Mouse (Mus musculus) limb, embryonic 12.5 days (tissue): Measurements from ENCODE around the gene Il1r1. TPM values are rescaled to one million over a fixed set of nuclear protein-coding genes. Genes with fewer than 3 reads are reported as not detected.
"Not testable (repeated sequence)": the region's sequence is repeated elsewhere in the genome, so short reads cannot be mapped to it uniquely, and the experiment has no call there.

Source experiments
- ATAC-seq: fragments of 200-750 bp; cut with Nextera tagmentation; 2 replicates; pipeline ENCODE4 v1.8.0; 2017; ENCODE audit warnings: low read depth, moderate TSS enrichment; ENCODE audit not compliant: insufficient number of reproducible peaks, insufficient read depth, low FRiP score, low TSS enrichment
- H3K27ac ChIP-seq: fragments of 300-500 bp; sonication (generic); 2 replicates; pipeline ENCODE4 v1.5.1; 2016; ENCODE audit warnings: mild to moderate bottlenecking, moderate library complexity
- H3K27me3 ChIP-seq: fragments of 300-500 bp; sonication (generic); 2 replicates; pipeline ENCODE4 v1.6.1; 2016; ENCODE audit warnings: mild to moderate bottlenecking, moderate library complexity
- H3K36me3 ChIP-seq: fragments of 300-500 bp; sonication (generic); 2 replicates; pipeline ENCODE4 v1.6.1; 2016; ENCODE audit warnings: mild to moderate bottlenecking, moderate library complexity
- H3K4me1 ChIP-seq: fragments of 300-500 bp; sonication (generic); replicated peaks from 2 replicates; pipeline ENCODE4 v1.6.1; 2016
- H3K4me2 ChIP-seq: fragments of 300-500 bp; sonication (generic); 2 replicates; pipeline ENCODE4 v1.6.1; 2016; ENCODE audit warnings: mild to moderate bottlenecking, moderate library complexity
- H3K4me3 ChIP-seq: fragments of 300-500 bp; sonication (generic); replicated peaks from 2 replicates; pipeline ENCODE4 v1.5.1; 2016; ENCODE audit warnings: mild to moderate bottlenecking
- H3K9ac ChIP-seq: fragments of 300-500 bp; sonication (generic); replicated peaks from 2 replicates; pipeline ENCODE4 v1.6.1; 2016; ENCODE audit warnings: mild to moderate bottlenecking, moderate library complexity
- H3K9me3 ChIP-seq: fragments of 300-500 bp; sonication (generic); 2 replicates; pipeline ENCODE4 v1.6.1; 2016; ENCODE audit warnings: mild to moderate bottlenecking, moderate library complexity
- WGBS: fragments of 180-500 bp; shearing (Covaris S2); methylation state at CpG from one replicate; pipeline ENCODE4 v1.1.7; 2016; 5-methylcytosine and 5-hydroxymethylcytosine counted together
- polyA plus RNA-seq: library from polyadenylated mRNA; unstranded; fragments of >200 nt; fragmentation: Nextera tagmentation; extraction: Ambion mirVana; gene quantifications from 2 replicates; pipeline ENCODE4 v1.2.1, GENCODE M21; 2016

Il1r1 gene
- polyA plus RNA-seq, 1 experiment from 2014 or later, result 4.1 TPM

GRCm38 (mm10) chr1:40292231-40292630 is 67.4 kb downstream of the Il1r1 start:
- Histone ChIP-seq H3K36me3 (no peaks in the 10 kb centered on the region), H3K4me3 (no peak overlapping the region), H3K9me3 (no peaks in the 10 kb centered on the region), H3K4me1 (no peaks in the 10 kb centered on the region), H3K9ac (no peak overlapping the region), H3K4me2 (no peak overlapping the region), H3K27me3 (no peaks in the 10 kb centered on the region), H3K27ac (no peak overlapping the region)
- 86% methylated on average over 2 of the region's 2 CpGs for WGBS
- no peak for ATAC-seq

GRCm38 (mm10) chr1:40293891-40294290 is 69.0 kb downstream of the Il1r1 start:
- H3K36me3 ChIP-seq, result no peaks in the 10 kb centered on the region
- 93% methylated on average over 7 of the region's 7 CpGs for WGBS
- no peak overlapping the region for H3K27ac ChIP-seq

GRCm38 (mm10) chr1:40294824-40295223 is 69.9 kb downstream of the Il1r1 start:
- H3K4me1 ChIP-seq, result no peaks in the 10 kb centered on the region
- no peaks in the 10 kb centered on the region for H3K27me3 ChIP-seq
- no peak overlapping the region for H3K4me2 ChIP-seq
- H3K4me3 ChIP-seq, result no peak overlapping the region
- no peaks in the 10 kb centered on the region for H3K9me3 ChIP-seq
- H3K36me3 ChIP-seq, result no peaks in the 10 kb centered on the region
- H3K9ac ChIP-seq, result no peak overlapping the region
- WGBS, result 89% methylated on average over 9 of the region's 9 CpGs
- no peak for ATAC-seq
- H3K27ac ChIP-seq, result no peak overlapping the region

More at GRCm38 (mm10) chr1:40293891-40294290, 69.0 kb downstream of the Il1r1 start:
- no peaks in the 10 kb centered on the region for H3K27me3 ChIP-seq
- no peak for ATAC-seq
- no peaks in the 10 kb centered on the region for H3K9me3 ChIP-seq
- H3K4me2 ChIP-seq, result no peak overlapping the region
- H3K4me1 ChIP-seq, result no peaks in the 10 kb centered on the region
- H3K4me3 ChIP-seq, result no peak overlapping the region
- no peak overlapping the region for H3K9ac ChIP-seq

- 81% methylated on average over 2 of the region's 2 CpGs for WGBS
- no peak for ATAC-seq
- Histone ChIP-seq H3K4me3 (no peak overlapping the region), H3K9me3 (no peaks in the 10 kb centered on the region), H3K4me2 (no peak overlapping the region), H3K9ac (no peak overlapping the region), H3K36me3 (no peaks in the 10 kb centered on the region), H3K27me3 (no peaks in the 10 kb centered on the region), H3K4me1 (no peaks in the 10 kb centered on the region), H3K27ac (no peak overlapping the region)
These were observed 73.2 kb downstream of the Il1r1 start for GRCm38 (mm10) chr1:40298053-40298452.

- no peak overlapping the region for H3K9ac ChIP-seq
- WGBS, result 66% methylated on average over 7 of the region's 7 CpGs
- no peaks in the 10 kb centered on the region for H3K4me1 ChIP-seq
- H3K27me3 ChIP-seq, result no peaks in the 10 kb centered on the region
- H3K4me2 ChIP-seq, result no peak overlapping the region
- H3K4me3 ChIP-seq, result no peak overlapping the region
- no peak for ATAC-seq
- no peaks in the 10 kb centered on the region for H3K36me3 ChIP-seq
- H3K27ac ChIP-seq, result no peak overlapping the region
- H3K9me3 ChIP-seq, result no peaks in the 10 kb centered on the region
These were observed 78.4 kb downstream of the Il1r1 start for GRCm38 (mm10) chr1:40303179-40303866.

- H3K4me3 ChIP-seq, H3K27me3 ChIP-seq, H3K4me2 ChIP-seq, H3K9me3 ChIP-seq, H3K4me1 ChIP-seq, H3K27ac ChIP-seq, ATAC-seq, H3K9ac ChIP-seq, H3K36me3 ChIP-seq: not testable (repeated sequence)
- 69% methylated on average over 4 of the region's 4 CpGs for WGBS
These were observed 79.4 kb downstream of the Il1r1 start for GRCm38 (mm10) chr1:40304321-40304720.

GRCm38 (mm10) chr1:40306111-40306510 is 81.2 kb downstream of the Il1r1 start:
- no peak overlapping the region for H3K9ac ChIP-seq
- no peaks in the 10 kb centered on the region for H3K9me3 ChIP-seq
- no peak overlapping the region for H3K4me2 ChIP-seq
- H3K4me1 ChIP-seq, result no peaks in the 10 kb centered on the region
- WGBS, result 90% methylated on average over 2 of the region's 2 CpGs
- H3K27ac ChIP-seq, result no peak overlapping the region
- no peak overlapping the region for H3K4me3 ChIP-seq
- no peaks in the 10 kb centered on the region for H3K36me3 ChIP-seq
- H3K27me3 ChIP-seq, result no peaks in the 10 kb centered on the region
- no peak for ATAC-seq

- ATAC-seq, result no peak
- Histone ChIP-seq H3K27ac (no peak overlapping the region), H3K36me3 (no peaks in the 10 kb centered on the region), H3K27me3 (no peaks in the 10 kb centered on the region), H3K4me2 (no peak overlapping the region), H3K9ac (no peak overlapping the region), H3K4me1 (no peaks in the 10 kb centered on the region), H3K4me3 (no peak overlapping the region), H3K9me3 (no peaks in the 10 kb centered on the region)
- WGBS, result 82% methylated on average over 3 of the region's 3 CpGs
These were observed 86.2 kb downstream of the Il1r1 start for GRCm38 (mm10) chr1:40311123-40311522.

- no peak overlapping the region for H3K9ac ChIP-seq
- no peak overlapping the region for H3K27ac ChIP-seq
- no peak overlapping the region for H3K4me3 ChIP-seq
- H3K4me2 ChIP-seq, result no peak overlapping the region
- WGBS, result 82% methylated on average over 2 of the region's 2 CpGs
- no peaks in the 10 kb centered on the region for H3K36me3 ChIP-seq
- no peaks in the 10 kb centered on the region for H3K4me1 ChIP-seq
- no peaks in the 10 kb centered on the region for H3K9me3 ChIP-seq
- no peaks in the 10 kb centered on the region for H3K27me3 ChIP-seq
- ATAC-seq, result no peak
These were observed 86.7 kb downstream of the Il1r1 start for GRCm38 (mm10) chr1:40311625-40312024.

GRCm38 (mm10) chr1:40314016-40314415 is 89.1 kb downstream of the Il1r1 start:
- H3K27me3 ChIP-seq, result no peaks in the 10 kb centered on the region
- no peak overlapping the region for H3K4me3 ChIP-seq
- no peak for ATAC-seq
- H3K27ac ChIP-seq, result no peak overlapping the region
- H3K4me2 ChIP-seq, result no peak overlapping the region
- H3K36me3 ChIP-seq, result no peaks in the 10 kb centered on the region
- no peaks in the 10 kb centered on the region for H3K9me3 ChIP-seq
- H3K9ac ChIP-seq, result no peak overlapping the region
- 78% methylated on average over 12 of the region's 12 CpGs for WGBS
- H3K4me1 ChIP-seq, result no peaks in the 10 kb centered on the region

- Histone ChIP-seq H3K36me3 (no peaks in the 10 kb centered on the region), H3K4me3 (no peak overlapping the region), H3K27me3 (peaks cover 3% of the 10 kb centered on the region; the same call in 1 of the 2 replicates), H3K4me2 (no peak overlapping the region), H3K4me1 (no peaks in the 10 kb centered on the region), H3K27ac (no peak overlapping the region), H3K9ac (no peak overlapping the region), H3K9me3 (no peaks in the 10 kb centered on the region)
- WGBS, result 94% methylated on average over 8 of the region's 8 CpGs
- ATAC-seq, result no peak
These were observed 92.8 kb downstream of the Il1r1 start for GRCm38 (mm10) chr1:40317657-40318056.

GRCm38 (mm10) chr1:40321824-40322223 is 96.9 kb downstream of the Il1r1 start:
- Histone ChIP-seq H3K27me3 (peaks cover 33% of the 10 kb centered on the region), H3K9ac (no peak overlapping the region), H3K9me3 (no peaks in the 10 kb centered on the region), H3K4me3 (no peak overlapping the region), H3K4me2 (no peak overlapping the region), H3K27ac (no peak overlapping the region), H3K36me3 (no peaks in the 10 kb centered on the region), H3K4me1 (peaks cover 10% of the 10 kb centered on the region)
- ATAC-seq, result no peak
- WGBS, result 78% methylated on average over 6 of the region's 6 CpGs
